Mouse (Mus musculus) neural tube, embryonic 15.5 days (tissue): ENCODE measurements at regions not wholly inside any gene's neighbourhood (a gene's known extent, or its start where the extent isn't known, plus 50 kb on each side); places are given as distances from the start of the nearest gene placed in this dataset.

Experiments used
- ATAC-seq: fragments of 200-750 bp; cut with Nextera tagmentation; 2 replicates; pipeline ENCODE4 v1.8.0; 2017; ENCODE audit warnings: mild to moderate bottlenecking, moderate TSS enrichment, moderate library complexity; ENCODE audit not compliant: low FRiP score
- H3K27ac ChIP-seq: fragments of 300-500 bp; sonication (generic); replicated peaks from 2 replicates; pipeline ENCODE4 v1.5.1; 2015; ENCODE audit warnings: mild to moderate bottlenecking, inconsistent platforms
- H3K27me3 ChIP-seq: fragments of 300-500 bp; sonication (generic); replicated peaks from 2 replicates; pipeline ENCODE4 v1.6.1; 2015; ENCODE audit warnings: inconsistent platforms
- H3K36me3 ChIP-seq: fragments of 300-500 bp; sonication (generic); 2 replicates; pipeline ENCODE4 v1.6.1; 2015; ENCODE audit warnings: inconsistent platforms
- H3K4me1 ChIP-seq: fragments of 300-500 bp; sonication (generic); 2 replicates; pipeline ENCODE4 v1.6.1; 2015; ENCODE audit warnings: inconsistent platforms
- H3K4me2 ChIP-seq: fragments of 300-500 bp; sonication (generic); 2 replicates; pipeline ENCODE4 v1.6.1; 2015; ENCODE audit warnings: inconsistent platforms, mild to moderate bottlenecking, moderate library complexity
- H3K4me3 ChIP-seq: fragments of 300-500 bp; sonication (generic); replicated peaks from 2 replicates; pipeline ENCODE4 v1.5.1; 2015; ENCODE audit warnings: mild to moderate bottlenecking, inconsistent platforms
- H3K9ac ChIP-seq: fragments of 300-500 bp; sonication (generic); replicated peaks from 2 replicates; pipeline ENCODE4 v1.6.1; 2015; ENCODE audit warnings: mild to moderate bottlenecking, inconsistent platforms
- H3K9me3 ChIP-seq: fragments of 300-500 bp; sonication (generic); replicated peaks from 2 replicates; pipeline ENCODE4 v1.6.1; 2016; ENCODE audit warnings: inconsistent platforms
- WGBS: fragments of 180-500 bp; shearing (Covaris S2); methylation state at CpG from one replicate; pipeline ENCODE4 v1.1.7; 2015; ENCODE audit warnings: mixed read lengths; 5-methylcytosine and 5-hydroxymethylcytosine counted together

DNA sequence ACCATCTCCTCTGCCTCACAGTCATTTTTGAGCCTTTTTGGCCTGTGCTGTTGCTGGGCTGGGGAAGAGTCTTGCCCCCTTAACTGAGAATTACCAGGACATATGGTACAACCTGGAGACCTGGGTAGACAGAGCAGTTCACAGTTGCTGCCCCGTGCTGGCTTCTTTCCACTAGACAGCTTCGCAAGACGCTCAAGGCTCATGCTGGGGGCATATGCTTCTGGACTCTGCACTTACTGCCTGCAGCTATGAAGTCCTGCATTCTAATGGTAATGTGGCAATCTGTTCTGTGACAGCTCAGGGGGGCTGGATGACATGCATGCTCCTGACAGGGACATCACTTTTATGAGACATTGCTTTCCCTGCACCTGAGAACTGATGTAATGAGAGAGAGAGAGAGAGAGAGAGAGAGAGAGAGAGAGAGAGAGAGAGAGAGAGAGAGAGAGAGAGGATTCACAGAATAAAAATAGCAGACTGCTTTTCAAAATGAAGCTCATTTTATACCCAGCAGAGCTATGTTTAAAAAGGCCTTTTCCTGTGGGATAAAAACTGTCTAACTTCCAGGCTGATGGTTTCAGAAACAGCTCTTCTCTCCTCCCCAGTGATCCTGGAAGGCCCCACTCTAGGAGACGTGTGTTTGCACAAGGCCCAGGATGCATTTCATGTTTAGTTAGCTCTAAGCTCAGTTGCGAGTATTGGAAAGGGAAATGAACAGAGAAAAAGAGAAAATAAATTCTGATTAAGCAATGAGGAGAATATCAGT is 405.5 kb downstream of the Sox11 start:
- Histone ChIP-seq H3K4me2 (no peak overlapping the region), H3K36me3 (no peaks in the 10 kb centered on the region), H3K27ac (no peak overlapping the region), H3K27me3 (no peaks in the 10 kb centered on the region), H3K4me1 (peaks cover 8% of the 10 kb centered on the region), H3K4me3 (no peak overlapping the region), H3K9ac (no peak overlapping the region), H3K9me3 (no peaks in the 10 kb centered on the region)
- ATAC-seq = no peak
- 30% methylated on average over 5 of the region's 5 CpGs for WGBS

DNA sequence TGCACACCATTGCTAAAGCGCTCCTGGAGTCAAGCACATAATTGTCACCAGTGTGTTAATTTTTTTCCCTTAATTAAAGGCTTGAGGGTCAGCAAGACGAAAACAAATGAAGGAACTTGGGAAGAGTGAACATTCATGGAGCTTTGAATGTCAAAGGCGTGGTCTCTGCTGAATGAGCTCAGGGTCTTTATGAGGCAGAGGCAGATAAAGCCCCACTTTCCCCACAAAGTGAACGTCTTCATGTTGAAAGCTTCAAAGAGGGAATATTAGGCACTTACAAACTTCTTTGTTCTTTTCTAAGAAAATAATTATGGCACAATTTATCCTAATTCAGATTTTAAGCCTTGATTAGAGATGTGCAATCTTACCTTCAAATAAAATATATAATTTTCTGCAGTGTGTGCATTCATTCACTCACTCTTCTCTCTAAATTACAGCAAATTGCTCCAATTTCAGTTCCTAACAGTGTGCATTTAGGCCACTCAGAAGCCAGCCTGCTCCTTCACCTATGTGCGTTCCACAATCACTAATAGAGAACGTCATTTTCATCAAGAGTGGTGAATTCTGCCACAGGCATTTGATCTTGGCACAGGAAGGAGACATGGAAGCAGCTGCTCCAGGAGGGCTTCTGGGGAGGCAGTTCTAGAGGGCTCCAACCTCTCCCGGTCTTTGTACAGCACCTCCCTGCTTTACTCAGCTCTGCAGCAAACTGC is 412.1 kb downstream of the Sox11 start:
- 61% methylated on average over 7 of the region's 7 CpGs for WGBS
- no peaks in the 10 kb centered on the region for H3K27me3 ChIP-seq
- H3K36me3 ChIP-seq = no peaks in the 10 kb centered on the region
- no peaks in the 10 kb centered on the region for H3K9me3 ChIP-seq
- no peak for ATAC-seq
- no peak overlapping the region for H3K4me3 ChIP-seq
- no peak overlapping the region for H3K4me2 ChIP-seq
- H3K4me1 ChIP-seq = no peaks in the 10 kb centered on the region
- no peak overlapping the region for H3K27ac ChIP-seq
- no peak overlapping the region for H3K9ac ChIP-seq

DNA sequence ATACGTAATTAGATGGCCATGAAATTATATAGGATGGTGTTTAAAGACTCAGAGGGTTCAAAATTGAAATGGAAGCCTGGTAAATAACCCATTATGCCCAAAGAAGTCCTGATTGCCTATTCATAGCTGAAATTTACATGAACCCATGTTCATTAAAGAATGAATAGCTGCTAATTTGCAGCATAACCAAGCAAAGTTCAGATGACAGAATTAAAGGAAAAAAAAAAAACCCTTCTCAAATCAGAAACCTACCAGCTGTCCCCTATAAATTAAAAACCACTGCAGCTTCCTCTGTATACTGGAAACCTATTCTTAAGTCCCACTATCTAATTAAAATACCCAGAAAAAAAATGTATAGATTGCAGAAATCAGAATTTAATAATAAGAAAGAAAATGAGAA is 436.2 kb downstream of the Sox11 start:
- H3K4me2 ChIP-seq = no peak overlapping the region
- no peak for ATAC-seq
- peaks cover 17% of the 10 kb centered on the region for H3K4me1 ChIP-seq
- H3K27ac ChIP-seq = no peak overlapping the region
- H3K9me3 ChIP-seq = no peaks in the 10 kb centered on the region
- WGBS = 66% methylated on average over 1 of the region's 1 CpGs
- no peaks in the 10 kb centered on the region for H3K36me3 ChIP-seq
- no peak overlapping the region for H3K4me3 ChIP-seq
- H3K9ac ChIP-seq = no peak overlapping the region
- H3K27me3 ChIP-seq = no peaks in the 10 kb centered on the region

DNA sequence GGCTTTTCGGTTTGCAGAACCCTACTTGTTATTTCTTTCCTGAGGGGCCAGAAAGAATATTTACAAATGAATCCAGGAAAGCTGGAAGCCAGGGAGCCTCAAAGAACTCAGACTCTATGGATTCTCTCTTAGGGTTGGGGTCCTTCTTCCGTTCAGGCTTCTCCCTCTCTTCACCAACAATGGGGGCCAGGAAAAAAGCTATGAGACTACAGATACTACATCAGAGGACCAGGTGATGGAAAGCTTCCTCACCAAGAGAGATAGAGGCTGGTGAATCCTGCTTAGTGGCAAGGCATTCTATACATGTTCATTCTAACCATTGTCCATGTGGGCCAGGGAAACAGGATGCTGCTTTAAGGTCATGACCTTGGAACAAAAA is 434.9 kb downstream of the Cmpk2 start:
- ATAC-seq = peak; percentile 36; the same call in 1 of the 2 replicates
- WGBS = 4% methylated on average over 2 of the region's 2 CpGs
- 0 out of 2 replicates have a peak overlapping the region, but pooled peaks have one; percentile 5 for H3K9ac ChIP-seq
- peak overlapping the region; percentile 36 for H3K4me3 ChIP-seq
- H3K27ac ChIP-seq = peak overlapping the region; percentile 78
- H3K27me3 ChIP-seq = no peaks in the 10 kb centered on the region
- H3K36me3 ChIP-seq = no peaks in the 10 kb centered on the region
- H3K4me2 ChIP-seq = peak overlapping the region; percentile 66
- H3K4me1 ChIP-seq = peaks cover 17% of the 10 kb centered on the region
- no peaks in the 10 kb centered on the region for H3K9me3 ChIP-seq

DNA sequence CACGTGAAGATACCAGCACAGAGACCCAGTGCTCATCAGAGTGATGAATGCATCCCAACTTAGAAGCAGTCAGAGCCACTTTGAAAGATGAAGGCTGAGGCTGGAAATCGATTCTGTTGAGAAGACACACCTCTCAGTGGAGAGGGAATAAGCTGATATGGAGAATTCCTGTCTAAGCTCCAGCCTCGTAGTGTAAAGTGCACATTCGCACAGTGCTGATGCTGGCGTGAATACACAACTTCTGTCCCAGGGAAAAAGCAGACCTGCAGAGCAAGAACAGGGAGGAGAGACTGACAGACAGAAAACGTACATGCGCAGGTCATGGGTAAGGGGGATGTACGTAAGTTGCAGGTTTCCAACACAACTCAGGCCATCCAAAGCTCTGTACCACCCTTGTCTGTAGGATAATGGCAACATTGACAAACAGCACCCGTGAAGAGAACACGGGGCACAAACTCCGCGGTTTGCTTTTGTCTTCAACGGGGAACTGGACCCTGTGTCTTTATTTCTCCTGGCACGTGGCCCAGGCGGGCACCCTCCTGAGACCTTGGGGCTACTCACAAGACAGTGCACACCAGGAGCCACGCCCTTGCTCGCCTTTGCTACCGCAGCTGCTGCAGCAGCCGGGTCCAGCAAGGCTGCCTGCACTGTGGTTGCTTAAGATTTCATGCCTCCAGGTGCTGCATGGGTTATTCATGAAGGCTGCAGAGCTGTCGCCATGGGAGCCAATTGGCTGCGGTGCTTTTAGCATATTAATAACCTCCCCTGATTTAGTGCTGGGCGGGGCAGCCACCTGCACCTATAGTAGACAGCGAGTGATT is 434.3 kb downstream of the Cmpk2 start:
- 0 out of 2 replicates have a peak overlapping the region, but pooled peaks have one; percentile 5 for H3K9ac ChIP-seq
- H3K36me3 ChIP-seq = no peaks in the 10 kb centered on the region
- peaks cover 17% of the 10 kb centered on the region for H3K4me1 ChIP-seq
- no peaks in the 10 kb centered on the region for H3K9me3 ChIP-seq
- H3K27me3 ChIP-seq = no peaks in the 10 kb centered on the region
- WGBS = 8% methylated on average over 23 of the region's 23 CpGs
- H3K4me3 ChIP-seq = peak overlapping the region; percentile 36
- H3K4me2 ChIP-seq = peak overlapping the region; percentile 66
- H3K27ac ChIP-seq = peak overlapping the region; percentile 78
- ATAC-seq = peak; percentile 88

DNA sequence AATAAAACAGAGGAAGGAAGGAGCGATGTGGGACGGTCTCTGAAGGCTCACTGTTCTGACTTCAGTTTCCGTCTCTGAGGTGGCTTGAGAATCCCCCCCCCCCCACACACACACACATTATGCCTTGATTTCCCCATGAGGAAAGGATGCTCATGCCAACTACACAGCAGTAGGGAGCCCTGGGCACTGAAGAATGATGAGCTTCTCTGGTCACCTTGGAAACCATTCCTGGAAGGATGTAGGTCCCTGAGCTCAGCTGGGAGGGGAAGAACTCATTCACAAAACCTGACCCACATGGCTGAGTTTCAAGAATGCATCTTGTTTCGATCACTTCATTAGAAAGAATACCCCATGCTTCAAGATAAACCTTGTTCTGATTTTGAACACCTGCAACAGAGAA is 422.2 kb downstream of the Cmpk2 start:
- Histone ChIP-seq H3K27ac (no peak overlapping the region), H3K9me3 (no peaks in the 10 kb centered on the region), H3K9ac (no peak overlapping the region), H3K36me3 (no peaks in the 10 kb centered on the region), H3K27me3 (no peaks in the 10 kb centered on the region), H3K4me3 (no peak overlapping the region), H3K4me2 (no peak overlapping the region), H3K4me1 (peaks cover 14% of the 10 kb centered on the region)
- WGBS = 16% methylated on average over 4 of the region's 4 CpGs
- no peak for ATAC-seq

DNA sequence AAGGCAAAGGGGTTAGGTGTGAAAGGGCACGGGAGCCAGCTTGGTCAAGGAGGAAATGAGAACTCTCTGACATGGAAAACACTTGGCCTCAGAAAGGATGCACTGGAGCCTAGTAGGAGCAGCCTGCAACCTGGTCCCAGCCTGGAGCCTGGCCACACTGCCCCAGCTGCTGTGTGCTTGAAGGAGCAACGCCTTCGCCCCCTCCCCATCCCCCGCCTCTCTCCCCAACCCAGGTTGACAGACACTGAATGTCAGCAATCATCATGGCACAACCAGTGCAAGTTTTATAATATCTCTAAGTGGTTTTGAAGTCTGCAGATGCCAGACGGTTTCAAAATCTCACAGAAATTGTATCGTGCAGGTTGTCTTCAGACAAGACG is 417.6 kb downstream of the Cmpk2 start:
- no peak overlapping the region for H3K4me3 ChIP-seq
- no peaks in the 10 kb centered on the region for H3K36me3 ChIP-seq
- H3K9ac ChIP-seq = no peak overlapping the region
- ATAC-seq = no peak
- H3K4me1 ChIP-seq = peaks cover 42% of the 10 kb centered on the region
- no peaks in the 10 kb centered on the region for H3K9me3 ChIP-seq
- H3K27me3 ChIP-seq = no peaks in the 10 kb centered on the region
- WGBS = 55% methylated on average over 7 of the region's 7 CpGs
- H3K4me2 ChIP-seq = peak overlapping the region; percentile 22; the same call in 1 of the 2 replicates
- peak overlapping the region; percentile 71 for H3K27ac ChIP-seq

DNA sequence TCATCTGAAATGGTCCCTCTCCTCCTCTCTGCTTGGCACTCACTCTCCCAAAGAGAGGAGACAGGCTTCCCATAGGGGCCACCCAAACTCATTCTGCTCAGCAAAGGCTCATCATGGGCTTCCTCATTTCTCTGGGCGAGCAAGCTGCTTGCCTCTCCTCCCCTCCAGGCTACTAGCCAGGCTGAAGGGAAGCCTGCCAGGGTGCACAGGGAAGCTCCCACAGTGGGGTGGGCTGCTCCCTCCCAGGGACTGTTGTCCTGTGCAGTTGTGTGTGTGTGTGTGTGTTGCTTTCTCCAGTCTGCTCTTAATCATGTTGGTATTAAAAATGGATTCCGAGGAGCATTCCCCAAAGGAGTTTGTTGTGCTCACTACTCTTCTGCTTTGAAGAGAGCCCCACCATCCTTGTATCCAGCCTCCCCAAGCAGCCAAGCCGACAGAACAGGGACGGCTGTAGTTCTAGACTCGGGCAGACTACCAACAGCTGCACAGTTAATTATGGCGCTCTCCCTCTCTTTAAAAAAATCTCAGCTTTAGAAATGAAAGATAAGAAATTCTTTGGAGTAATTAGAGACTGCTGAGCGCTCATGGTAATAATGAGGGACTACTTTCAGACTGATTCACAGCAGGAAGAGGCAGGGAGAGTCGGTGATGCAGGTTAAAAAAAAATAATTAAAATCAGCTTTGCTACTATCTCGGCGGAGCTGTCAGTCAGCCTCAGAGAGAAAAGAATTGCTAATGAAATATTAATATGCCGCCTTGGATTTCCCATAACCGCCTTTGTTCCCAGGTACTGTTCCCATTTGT is 417.0 kb downstream of the Cmpk2 start:
- Histone ChIP-seq H3K9me3 (no peaks in the 10 kb centered on the region), H3K4me3 (no peak overlapping the region), H3K36me3 (no peaks in the 10 kb centered on the region), H3K27ac (peak overlapping the region; percentile 71), H3K9ac (0 out of 2 replicates have a peak overlapping the region, but pooled peaks have one; percentile 10), H3K4me2 (peak overlapping the region; percentile 22), H3K4me1 (peaks cover 39% of the 10 kb centered on the region), H3K27me3 (no peaks in the 10 kb centered on the region)
- 20% methylated on average over 12 of the region's 12 CpGs for WGBS
- ATAC-seq = peak; percentile 46; the same call in 1 of the 2 replicates

DNA sequence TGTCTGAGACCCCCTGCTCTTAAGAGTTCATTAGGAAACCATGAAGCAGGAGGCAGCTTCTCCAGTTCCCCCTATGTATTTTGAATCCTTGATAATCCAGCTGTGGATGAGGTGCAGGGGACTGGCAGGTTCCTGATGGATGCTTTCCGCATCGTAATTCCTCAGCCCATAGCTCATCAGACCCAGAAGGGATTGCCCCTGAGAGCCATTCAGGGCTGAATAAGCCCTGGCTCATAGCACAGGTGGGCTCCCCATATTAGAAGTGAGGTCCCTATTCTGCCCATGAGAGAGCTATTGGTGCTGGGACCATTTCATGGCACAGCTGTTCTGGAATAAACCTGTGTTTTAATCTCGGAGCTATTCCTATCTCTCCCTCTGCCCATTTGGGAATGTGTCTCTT is 416.1 kb downstream of the Cmpk2 start:
- peak; percentile 33; the same call in 1 of the 2 replicates for ATAC-seq
- H3K9ac ChIP-seq = no peak overlapping the region
- H3K4me3 ChIP-seq = no peak overlapping the region
- H3K4me2 ChIP-seq = peak overlapping the region; percentile 22; the same call in 1 of the 2 replicates
- H3K27ac ChIP-seq = peak overlapping the region; percentile 71; the same call in 1 of the 2 replicates
- WGBS = 35% methylated on average over 3 of the region's 3 CpGs
- H3K27me3 ChIP-seq = no peaks in the 10 kb centered on the region
- no peaks in the 10 kb centered on the region for H3K9me3 ChIP-seq
- peaks cover 35% of the 10 kb centered on the region for H3K4me1 ChIP-seq
- H3K36me3 ChIP-seq = no peaks in the 10 kb centered on the region

DNA sequence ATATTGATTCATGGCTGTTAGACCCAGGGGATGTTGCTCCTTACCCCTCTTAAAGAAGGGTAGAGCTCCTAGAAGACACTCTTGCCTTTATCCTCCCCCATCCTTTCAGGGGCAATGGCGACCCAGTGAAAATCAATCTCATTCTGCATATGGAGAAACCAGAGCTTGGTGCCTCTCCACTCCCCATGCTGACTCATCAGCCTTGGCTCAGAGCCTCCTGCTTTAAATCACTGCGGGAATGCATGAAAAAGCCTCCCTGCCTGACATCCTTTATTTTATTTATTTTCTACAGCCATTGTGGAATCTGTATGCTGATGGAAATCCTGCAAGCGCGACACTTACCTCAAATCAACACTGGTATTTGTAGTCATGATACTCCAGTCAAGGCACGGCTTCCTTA is 415.2 kb downstream of the Cmpk2 start:
- Histone ChIP-seq H3K4me2 (no peak overlapping the region), H3K36me3 (no peaks in the 10 kb centered on the region), H3K27ac (peak overlapping the region; percentile 71; the same call in 1 of the 2 replicates), H3K27me3 (no peaks in the 10 kb centered on the region), H3K9ac (no peak overlapping the region), H3K4me1 (peaks cover 35% of the 10 kb centered on the region), H3K9me3 (no peaks in the 10 kb centered on the region), H3K4me3 (no peak overlapping the region)
- 17% methylated on average over 5 of the region's 5 CpGs for WGBS
- peak; percentile 32; the same call in 1 of the 2 replicates for ATAC-seq

DNA sequence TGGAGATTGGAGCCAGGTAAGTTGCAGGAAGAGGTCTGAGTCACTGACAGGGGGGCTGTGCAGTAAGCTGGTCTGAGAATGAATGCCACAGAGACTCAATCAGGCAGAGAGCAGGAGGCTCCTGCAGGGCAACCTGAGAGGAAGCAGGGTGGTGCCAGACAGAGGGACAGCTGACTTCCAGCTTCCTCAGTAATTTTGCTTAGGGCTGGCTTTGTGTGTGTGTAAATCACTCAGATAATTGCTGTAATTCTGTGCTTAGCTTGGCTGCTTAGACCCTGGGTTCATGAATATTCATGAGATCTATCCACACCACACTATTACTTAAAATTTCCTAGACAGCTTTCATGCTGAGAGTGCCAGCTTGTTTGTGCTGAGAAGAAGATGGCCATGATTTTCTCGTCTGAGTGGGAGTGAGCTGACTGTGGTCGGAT is 408.7 kb downstream of the Cmpk2 start:
- Histone ChIP-seq H3K4me2 (no peak overlapping the region), H3K27me3 (no peaks in the 10 kb centered on the region), H3K9me3 (no peaks in the 10 kb centered on the region), H3K27ac (peak overlapping the region; percentile 30; the same call in 1 of the 2 replicates), H3K9ac (no peak overlapping the region), H3K4me1 (peaks cover 11% of the 10 kb centered on the region), H3K36me3 (no peaks in the 10 kb centered on the region), H3K4me3 (no peak overlapping the region)
- 16% methylated on average over 2 of the region's 2 CpGs for WGBS
- ATAC-seq = peak; percentile 77
